Mouse (Mus musculus) layer of hippocampus, adult 18-20 months (tissue): ENCODE measurements around the gene Gpr18. TPM values are rescaled to one million over a fixed set of nuclear protein-coding genes. Genes with fewer than 3 reads are reported as not detected.
"Not testable (repeated sequence)": the region's sequence is repeated elsewhere in the genome, so short reads cannot be mapped to it uniquely, and the experiment has no call there.

Source experiments
- DNase-seq, 2 experiments: peaks; one replicate each; pipeline ENCODE4 v3.0.0; 2022; ENCODE audit warnings: low spot score in 2 of 2
- total RNA-seq, 2 experiments: library from RNA; stranded (reverse); gene quantifications; 2 replicates each; pipeline ENCODE4 v1.2.3; 2021

The Gpr18 gene
- total RNA-seq, 2 experiments from 2014 or later: not detected

- no peak for DNase-seq
These were observed 21.0 kb downstream of the Gpr18 start for GRCm38 (mm10) chr14:121894511-121895135.

- DNase-seq: no peak
These were observed 21.8 kb downstream of the Gpr18 start for GRCm38 (mm10) chr14:121893747-121894146.

- DNase-seq: no peak
These were observed 31.3 kb downstream of the Gpr18 start for GRCm38 (mm10) chr14:121884150-121884797.

GRCm38 (mm10) chr14:121881211-121881610, 34.4 kb downstream of the Gpr18 start:
- no peak for DNase-seq

GRCm38 (mm10) chr14:121879266-121879840, 36.2 kb downstream of the Gpr18 start:
- peak; percentile 48 to 78 for DNase-seq

GRCm38 (mm10) chr14:121878859-121879206, 36.7 kb downstream of the Gpr18 start:
- no peak for DNase-seq

GRCm38 (mm10) chr14:121878176-121878858, 37.3 kb downstream of the Gpr18 start, which contains the start of gene Ubac2:
TSS of gene Ubac2 (plus strand) at chr14:121878620.
- DNase-seq: peak; percentile 97 to 99

GRCm38 (mm10) chr14:121877640-121878039, 37.9 kb downstream of the Gpr18 start:
- no peak for DNase-seq

- DNase-seq: no peak
These were observed 38.7 kb downstream of the Gpr18 start for GRCm38 (mm10) chr14:121876860-121877259.

GRCm38 (mm10) chr14:121876190-121876589, 39.4 kb downstream of the Gpr18 start:
- DNase-seq: not testable (repeated sequence)

- DNase-seq: no peak
These were observed 41.9 kb downstream of the Gpr18 start for GRCm38 (mm10) chr14:121873646-121874045.

GRCm38 (mm10) chr14:121873172-121873571, 42.4 kb downstream of the Gpr18 start:
- no peak for DNase-seq

- no peak for DNase-seq
These were observed 42.8 kb downstream of the Gpr18 start for GRCm38 (mm10) chr14:121872760-121873159.

- DNase-seq: peak in 1 of 2 experiments; percentile 46
These were observed 46.5 kb downstream of the Gpr18 start for GRCm38 (mm10) chr14:121869111-121869510.

- no peak for DNase-seq
These were observed 49.0 kb downstream of the Gpr18 start for GRCm38 (mm10) chr14:121866574-121866973.

- DNase-seq: peak; percentile 22 to 80
These were observed 50.4 kb downstream of the Gpr18 start for GRCm38 (mm10) chr14:121865162-121865561.

Other genes with a start within 250 kb of the Gpr18 start
- 100 to 1,000 TPM; 187 to 197 TPM for gene Dock9, start 117.9 kb downstream of the Gpr18 start, total RNA-seq
- gene Ubac2, start 37.2 kb downstream of the Gpr18 start, total RNA-seq: 10 to 100 TPM; 48.4 to 51.8 TPM
- under 1 TPM; 0.58 to 0.92 TPM for gene Gpr183, start 49.4 kb upstream of the Gpr18 start, total RNA-seq
- gene Timm8a2, start 118.9 kb upstream of the Gpr18 start, total RNA-seq: not detected
- gene Tm9sf2, start 191.3 kb upstream of the Gpr18 start, total RNA-seq: 100 to 1,000 TPM; 104 to 106 TPM